Mouse (Mus musculus) kidney, adult 11 months (tissue): ENCODE data around the gene Acy3.

Source experiments
- DNase-seq: peaks from one replicate; pipeline ENCODE4 v3.0.0; 2022

Gene Acy3

DNA sequence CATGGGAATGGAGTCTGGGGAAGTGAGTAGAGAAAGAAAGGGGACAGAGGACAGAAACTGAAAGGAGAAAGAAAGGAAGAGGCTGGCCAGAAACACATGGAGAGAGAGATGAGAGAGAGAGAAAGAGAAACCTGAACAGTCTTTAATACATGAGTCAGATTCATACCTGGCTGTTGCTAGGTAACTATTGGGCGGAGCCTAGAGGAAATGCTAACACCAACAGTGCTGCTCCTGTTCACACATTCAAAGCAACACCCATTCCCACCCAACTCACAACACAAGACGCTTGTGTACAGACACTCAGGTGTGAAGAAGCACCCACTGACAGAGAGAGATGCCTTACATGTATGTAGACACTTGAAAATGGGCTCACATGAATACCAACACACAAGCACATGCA, 10.5 kb upstream of the Acy3 start:
- no peak for DNase-seq

DNA sequence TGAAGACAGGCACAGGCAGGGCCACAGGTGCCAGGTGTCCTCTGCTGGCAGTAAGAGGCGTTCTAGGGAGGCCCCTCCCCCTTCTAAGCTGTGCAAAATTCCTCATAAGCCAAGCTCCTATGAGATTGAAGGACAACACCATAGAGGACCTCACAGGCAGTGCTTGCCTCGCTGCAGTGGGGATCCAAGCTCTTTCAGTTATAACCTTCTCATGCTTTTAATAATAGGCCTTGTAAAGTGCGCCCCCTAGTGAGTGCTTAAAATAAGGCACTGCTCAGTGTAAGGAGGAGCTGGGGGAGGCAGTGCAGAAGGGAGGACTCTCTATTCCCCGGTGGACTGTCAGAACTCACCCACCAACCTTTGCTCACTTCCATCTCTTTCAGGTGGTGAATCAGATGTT, 6.1 kb upstream of the Acy3 start:
- DNase-seq, result peak; percentile 72

DNA sequence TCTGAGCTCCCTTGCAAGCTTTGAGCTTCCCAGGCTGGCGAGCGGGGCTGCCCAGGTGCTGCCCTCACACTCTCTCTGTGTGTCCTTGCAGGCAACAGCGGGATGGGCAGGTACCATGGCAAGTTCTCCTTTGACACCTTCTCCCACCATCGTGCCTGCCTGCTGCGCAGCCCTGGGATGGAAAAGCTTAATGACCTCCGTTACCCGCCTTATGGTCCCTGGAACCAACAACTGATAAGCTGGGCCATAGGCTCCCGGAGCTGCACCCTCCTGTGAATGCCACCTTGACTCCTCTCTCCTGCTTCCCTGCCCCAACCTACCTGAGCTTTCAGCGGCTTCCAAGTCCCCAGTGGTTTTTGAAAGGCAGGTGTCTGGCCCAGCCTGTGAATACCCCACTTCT, 5.5 kb upstream of the Acy3 start:
- DNase-seq, result no peak

DNA sequence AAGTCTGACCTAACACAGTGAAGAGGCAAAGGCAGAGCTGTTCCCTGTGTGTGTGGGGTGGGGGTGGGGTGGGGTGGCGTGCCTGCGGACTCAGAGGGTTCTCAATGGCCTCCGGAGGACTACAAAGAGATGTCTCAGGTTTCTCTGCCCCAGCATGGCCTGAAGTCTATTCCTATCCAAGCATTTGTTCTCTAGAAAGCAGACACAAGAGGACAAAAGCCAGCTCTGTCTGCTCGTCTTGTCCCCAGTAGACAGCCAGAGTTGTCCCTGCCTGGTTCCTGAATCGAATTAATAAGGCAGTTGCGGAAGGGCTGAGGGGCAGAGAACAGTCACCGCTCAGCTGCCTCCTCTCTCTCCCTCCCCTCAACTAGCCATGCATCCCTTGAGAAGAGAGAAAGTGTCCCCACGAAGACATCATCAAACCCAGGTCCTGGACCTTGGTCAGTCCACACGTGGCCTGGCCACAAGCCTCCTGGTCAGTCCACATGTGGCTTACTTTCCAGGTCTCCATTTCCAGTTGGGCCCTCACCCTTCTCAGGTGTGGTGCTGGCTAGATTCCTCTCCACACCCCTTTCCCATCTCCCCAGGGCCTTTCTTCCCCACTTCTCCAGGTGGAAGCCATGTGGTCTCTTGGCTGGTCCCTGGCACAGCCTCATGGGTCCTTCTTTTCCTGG, 2.7 kb upstream of the Acy3 start:
- peak; percentile 52 for DNase-seq

DNA sequence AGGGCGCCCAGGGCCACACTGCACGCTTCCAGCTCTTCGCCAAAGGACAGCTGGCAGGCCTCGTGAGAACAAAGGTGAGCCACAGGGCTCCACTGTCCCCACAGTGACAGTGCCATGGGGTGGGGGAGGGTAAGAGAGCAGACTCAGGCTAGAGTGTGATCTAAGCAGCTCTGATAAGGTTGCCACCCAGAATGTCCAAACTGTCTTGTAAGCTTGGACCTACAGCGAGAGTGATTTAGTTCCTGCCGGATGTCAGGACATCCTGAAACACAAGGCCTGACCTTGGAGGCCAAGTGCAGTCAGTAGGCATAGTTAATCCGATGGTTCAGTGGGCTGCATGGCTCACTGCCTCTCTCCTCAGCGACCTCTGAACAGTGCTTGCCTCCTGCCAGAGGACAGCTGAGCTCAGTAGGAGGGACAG, 1.1 kb upstream of the Acy3 start:
- DNase-seq, result peak; percentile 95

DNA sequence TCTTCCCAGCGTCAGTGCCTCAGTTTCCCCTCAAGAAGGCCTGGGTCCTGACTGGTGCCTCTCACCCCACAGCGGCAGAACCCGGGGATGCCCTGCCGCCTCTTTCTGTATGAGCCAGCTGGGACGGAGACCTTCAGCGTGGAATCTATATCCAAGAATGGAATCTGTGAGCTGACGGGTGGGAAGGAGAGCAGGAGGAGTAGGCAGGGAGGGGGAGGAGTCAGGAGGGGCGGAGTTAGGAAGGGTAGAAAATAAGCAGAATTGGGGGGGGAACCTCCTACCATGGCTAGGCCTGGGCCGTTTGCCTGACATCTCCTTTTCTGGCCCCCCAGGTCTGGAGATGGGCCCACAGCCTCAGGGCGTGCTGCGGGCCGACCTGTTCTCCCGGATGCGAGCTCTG, 1.7 kb downstream of the Acy3 start:
- no peak for DNase-seq

DNA sequence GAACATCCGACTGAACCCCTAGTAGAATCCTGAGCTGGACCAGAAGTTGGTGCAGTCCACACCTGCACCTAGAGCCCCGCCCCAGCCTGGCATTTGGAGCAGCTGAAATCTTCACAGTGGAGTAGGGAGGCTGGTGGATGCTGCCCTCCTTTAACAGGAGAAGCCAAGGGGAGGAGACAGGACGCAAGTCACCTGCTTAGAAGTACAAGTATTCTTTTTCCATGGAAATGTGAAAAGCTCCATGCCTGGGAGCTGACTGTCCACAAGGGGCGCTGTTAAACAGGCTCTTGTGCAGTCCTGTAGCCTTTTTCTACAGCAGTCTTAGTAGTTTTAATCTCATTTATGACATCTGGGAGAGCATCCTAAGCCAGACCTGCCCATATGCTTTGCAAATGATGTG, 2.4 kb downstream of the Acy3 start:
- no peak for DNase-seq

DNA sequence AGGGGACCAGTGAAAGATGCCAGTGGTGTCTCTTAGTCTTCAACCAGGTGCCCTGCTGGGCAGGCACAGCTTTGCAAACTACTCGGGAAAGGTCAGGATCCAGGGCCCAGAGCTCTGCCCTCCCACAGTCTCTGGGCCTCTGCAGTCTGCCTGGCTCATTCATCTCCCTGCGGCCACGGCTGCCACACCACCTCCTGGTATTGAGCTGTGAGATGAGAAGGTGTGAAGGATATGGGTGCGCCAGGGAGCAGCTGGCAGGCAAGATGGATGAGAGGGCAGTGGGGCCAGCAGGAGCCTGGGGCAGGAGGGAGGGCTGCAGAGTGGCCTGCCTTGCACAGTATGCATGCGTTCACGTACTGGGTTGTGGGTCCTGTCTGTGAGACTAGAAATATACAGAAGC, 4.4 kb downstream of the Acy3 start:
- DNase-seq, result no peak

DNA sequence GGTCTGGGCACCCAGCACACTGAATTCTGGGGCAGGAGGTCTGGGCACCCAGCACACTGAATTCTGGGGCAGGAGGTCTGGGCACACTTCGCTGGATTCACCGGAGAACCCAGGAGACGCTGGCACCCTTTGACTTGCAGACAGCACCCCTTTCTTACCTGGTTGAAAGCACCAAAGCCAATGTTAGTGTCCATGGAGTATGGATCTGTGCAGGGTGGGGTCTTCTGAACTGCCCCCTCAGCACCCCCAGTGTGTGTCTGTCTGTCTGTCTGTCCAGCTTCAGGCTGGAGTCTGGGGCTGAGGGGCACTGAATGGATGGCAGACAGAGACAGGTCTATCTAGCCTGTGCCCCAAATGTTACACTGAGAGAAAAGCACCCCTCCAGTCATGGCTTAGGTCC, 5.2 kb downstream of the Acy3 start:
- no peak for DNase-seq

DNA sequence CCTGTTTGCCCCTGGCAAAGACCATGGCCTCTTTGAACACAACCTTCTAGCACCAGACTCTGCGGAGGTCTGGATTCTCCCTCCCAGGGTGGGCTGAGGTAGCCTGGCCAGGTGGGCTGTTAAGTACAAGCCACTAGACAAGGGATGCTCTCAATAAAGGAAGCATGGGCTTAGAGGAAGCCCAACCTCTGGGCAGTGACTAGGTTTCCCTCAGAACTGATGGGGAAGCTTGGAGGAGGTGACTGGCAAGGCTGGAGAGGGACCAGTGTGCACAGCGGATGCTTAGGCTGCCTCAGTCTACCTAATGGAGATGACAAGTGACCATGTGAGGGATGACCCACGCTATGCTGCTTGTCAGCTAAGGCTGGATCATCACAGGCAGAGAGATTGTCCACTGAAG, 5.6 kb downstream of the Acy3 start:
- no peak for DNase-seq

DNA sequence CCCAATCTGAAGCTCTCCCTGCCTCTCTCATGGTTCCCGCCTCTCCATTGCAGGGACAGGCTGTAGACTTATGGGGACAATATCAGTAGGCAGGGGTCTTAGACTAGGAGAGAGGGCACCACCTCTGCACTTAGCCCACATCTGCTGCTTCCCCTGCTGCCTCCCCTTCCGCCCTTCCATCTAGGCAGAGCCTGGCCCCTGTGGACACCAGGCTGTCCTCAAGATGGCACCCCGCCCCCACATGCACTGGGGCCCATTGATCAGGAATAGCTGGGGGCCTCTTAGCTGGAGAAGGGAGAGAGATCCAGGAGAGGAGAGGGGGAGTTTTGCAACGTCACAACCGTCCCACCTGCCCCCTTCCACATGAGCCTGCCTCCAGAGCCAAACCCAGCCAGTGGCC, 6.0 kb downstream of the Acy3 start, which contains the start of gene Tbx10:
Tbx10 (plus strand) TSS at position 337 of the 400 bp plus-strand sequence.
- DNase-seq, result no peak

DNA sequence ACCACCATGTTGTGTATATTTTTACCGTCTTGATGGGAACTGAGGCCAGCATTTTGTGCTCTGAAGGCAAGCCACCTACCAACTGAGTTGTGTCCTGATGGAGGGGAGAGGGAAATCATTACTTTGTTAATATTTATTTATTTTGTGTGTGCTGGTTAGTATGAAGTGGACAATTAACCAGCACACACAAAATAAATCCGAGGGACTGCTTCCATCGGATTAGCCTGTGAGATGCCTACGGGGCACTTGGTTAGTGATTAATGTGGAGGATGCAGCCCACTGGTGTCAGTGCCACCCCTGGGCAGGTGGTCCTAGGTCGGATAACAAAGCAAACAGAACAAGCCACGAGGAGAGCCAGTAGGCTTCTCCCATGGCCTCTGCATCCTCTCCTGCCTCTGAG, 8.6 kb downstream of the Acy3 start:
- DNase-seq, result no peak

DNA sequence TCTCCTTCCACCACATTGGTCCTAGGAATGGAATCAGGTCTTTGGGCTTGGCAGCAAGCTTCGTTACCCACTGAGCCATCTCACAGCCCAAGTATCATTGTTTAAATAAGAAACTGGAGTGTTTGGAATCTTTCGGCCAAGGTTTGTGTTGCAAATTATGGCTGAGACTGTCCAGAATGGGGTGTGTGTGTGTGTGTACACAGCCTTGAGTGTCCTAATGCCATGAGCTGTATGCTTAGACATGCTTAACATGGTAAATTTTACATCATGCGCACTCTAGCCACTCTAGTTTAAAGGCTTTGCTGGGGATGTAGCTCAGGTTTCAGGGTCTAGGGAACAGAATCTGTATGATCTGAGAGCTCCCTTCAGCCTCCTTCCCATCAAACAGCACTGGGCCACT, 9.1 kb downstream of the Acy3 start:
- no peak for DNase-seq

DNA sequence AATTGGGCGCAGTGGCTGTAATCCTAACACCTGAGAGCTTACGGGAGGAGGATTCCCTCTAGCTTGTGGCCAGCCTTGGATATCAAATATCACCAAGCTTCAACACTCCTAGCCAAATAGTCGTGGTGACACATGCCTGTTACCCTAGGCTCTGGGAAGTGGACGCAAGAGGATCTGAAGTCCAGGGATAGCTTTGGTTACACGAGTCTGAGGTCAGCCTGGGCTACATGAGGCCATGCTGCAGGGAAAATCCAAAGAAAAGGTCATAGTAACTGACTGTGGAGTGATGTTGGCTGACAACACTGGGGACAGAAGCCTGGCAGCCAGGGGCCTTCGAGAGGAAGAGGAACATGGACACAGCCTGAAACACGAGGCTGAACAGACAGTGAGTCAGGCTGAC, 9.7 kb downstream of the Acy3 start:
- no peak for DNase-seq

DNA sequence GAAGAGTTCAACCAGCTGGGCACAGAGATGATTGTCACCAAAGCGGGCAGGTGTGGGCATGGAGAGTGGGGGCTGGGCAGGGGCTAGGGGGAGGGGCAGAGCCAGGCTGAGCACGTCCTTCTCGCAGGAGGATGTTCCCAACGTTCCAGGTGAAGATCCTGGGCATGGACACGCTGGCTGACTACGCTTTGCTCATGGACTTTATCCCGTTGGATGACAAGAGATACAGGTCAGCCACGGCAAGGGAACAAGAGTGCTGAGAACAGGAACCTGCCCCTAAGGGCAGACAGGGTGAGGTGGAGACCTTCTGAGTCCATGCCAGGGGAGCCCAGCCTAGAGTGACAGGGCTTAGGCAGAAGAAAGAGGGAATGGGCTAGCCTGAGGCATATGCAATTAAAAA, 10.4 kb downstream of the Acy3 start:
- peak; percentile 60 for DNase-seq

DNA sequence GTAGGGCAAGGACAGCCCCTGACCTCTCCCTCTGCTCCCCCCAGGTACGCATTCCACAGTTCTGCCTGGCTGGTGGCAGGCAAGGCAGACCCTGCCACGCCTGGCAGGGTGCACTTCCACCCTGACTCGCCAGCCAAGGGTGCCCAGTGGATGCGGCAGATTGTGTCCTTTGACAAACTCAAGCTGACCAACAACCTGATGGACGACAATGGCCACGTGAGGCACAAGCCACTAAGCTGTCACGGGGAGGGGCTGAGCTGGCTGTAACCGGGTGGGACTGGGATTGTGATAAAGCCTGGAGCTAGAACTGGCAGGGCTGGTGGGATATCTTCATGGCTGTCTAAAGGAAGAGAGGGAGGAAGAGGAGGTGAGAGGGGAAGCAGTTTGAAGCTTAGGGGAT, 10.9 kb downstream of the Acy3 start:
- no peak for DNase-seq

DNA sequence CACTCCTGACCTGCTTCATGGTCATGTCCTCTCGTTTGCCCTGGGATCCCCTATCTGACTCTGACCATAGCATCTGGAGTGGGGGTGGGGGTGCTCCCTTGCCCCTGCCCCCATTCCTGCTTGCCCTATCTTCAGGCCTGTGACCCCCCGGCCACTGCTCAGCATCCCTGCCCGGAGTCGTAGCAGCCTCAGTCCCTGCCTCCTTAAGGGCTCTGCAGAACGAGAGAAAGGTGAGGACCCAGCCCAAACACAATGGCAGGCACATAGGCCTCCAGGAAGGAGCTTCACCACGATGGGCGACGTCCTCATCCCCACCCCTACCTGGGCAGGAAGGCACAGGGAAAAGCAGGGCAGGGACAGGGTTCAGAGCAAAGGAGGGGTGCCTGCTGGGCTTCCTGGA, 12.0 kb downstream of the Acy3 start:
- DNase-seq, result no peak

DNA sequence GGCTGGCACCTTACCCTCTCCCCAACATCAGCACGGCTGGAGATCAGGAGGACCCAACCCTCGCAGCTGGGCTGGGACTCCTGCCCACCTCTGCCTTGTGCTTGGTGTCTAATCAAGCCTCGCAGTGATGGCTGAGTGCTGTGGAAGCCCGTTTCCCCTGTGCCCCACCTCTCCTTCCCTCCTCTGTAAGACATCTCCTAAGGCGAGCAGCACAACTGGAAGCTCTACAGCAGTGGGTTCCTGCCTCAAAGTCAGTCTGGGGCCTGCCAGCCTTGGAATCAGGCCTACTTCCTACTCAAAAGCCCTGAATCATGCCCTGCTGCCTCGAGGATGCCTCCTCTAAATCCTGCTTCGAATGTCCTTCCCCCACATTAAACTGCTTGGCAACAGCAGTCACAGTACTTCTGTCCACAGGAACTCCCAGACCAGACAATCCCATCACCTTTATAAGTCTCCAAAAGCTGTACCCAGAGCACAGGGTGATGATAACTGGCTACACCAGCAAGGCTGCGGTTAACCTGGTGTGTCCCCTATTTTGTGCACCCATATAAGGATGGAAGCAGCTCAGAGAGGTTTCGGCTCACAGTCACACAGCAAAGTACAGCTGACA, 12.9 kb downstream of the Acy3 start:
- no peak for DNase-seq

DNA sequence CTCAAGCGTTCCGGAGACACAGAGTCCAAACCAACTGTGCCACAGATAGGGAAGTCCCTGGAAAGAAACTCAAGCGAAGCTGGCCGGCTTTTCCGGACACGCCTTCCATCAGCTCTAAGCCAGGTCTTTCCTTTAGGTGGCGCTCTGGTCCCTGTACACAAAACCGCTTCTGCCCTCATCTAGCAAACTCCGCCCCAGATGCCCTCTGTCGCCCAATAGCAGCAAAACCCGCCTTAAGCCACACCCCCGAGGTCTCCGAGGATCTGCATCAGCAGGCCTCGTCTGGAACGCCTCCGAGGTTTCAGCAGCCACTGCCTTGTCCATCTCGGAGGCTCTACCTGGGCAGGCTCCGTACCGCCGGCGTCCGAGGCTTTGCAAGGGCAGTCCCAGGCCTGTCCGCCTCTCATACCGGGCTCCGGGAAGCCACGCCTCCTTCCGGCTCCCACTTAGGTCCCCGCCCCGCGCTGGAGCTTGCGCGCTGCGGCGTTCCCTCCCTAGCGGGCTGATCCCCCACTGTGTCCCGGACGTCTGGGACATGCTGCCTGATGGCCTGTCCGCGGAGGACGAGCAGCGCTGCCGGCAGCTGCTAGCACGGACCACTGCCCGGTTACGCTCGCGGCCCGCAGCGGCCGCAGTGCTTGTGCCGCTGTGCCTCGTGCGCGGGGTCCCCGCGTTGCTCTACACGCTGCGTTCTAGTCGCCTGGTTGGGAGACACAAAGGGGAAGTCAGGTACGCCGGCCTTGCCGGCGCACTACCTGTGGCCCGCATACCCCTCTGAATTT, 13.9 kb downstream of the Acy3 start, which contains the start of the genes Nudt8 and Gm49405:
Nudt8 (plus strand) TSS at position 462 of the 782 bp plus-strand sequence.
Gm49405 (plus strand) TSS at position 508 of the 782 bp plus-strand sequence.
- peak; percentile 99 for DNase-seq

DNA sequence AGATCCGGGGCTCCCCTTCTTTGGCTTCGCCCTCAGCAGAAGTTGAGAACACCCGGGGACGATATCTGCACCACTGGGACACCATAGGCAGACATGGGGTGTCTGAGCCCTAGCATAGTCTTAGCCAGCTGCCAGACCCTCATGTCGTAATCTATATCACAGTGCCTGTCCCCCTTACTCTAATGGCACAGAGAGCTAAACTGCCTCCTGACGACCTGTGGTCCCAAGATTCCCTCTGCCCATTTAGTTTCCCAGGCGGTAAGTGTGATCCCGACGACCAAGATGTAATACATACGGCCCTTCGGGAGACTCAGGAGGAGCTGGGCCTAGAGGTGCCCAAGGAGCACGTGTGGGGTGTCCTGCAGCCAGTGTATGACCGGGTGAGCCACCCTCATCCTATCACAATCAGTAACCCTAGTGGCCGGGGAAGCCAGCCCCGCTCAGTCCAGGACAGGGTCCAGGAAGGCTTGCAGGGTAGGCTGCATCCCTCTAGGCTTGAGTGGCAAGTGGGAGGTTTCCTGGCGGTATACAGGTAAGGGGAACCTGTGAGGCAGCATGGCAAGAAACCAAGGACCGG, 14.7 kb downstream of the Acy3 start:
- DNase-seq, result no peak

DNA sequence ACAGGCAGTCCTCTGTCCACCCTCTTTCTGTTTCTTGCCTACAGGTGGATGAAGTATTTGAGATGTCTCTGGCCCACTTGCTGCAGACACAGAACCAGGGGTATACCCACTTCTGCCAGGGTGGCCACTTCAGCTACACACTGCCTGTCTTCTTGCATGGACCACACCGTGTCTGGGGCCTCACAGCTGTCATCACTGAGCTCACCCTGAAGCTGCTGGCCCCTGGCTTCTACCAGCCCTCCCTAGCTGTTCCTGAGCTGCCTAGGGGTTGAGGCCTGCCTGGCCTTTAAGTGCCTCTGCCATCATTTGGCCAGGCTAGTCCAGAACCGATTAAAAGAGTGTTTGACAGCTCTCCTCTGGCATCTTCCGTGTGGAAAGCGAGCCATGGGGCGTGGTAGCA, 15.4 kb downstream of the Acy3 start:
- no peak for DNase-seq

DNA sequence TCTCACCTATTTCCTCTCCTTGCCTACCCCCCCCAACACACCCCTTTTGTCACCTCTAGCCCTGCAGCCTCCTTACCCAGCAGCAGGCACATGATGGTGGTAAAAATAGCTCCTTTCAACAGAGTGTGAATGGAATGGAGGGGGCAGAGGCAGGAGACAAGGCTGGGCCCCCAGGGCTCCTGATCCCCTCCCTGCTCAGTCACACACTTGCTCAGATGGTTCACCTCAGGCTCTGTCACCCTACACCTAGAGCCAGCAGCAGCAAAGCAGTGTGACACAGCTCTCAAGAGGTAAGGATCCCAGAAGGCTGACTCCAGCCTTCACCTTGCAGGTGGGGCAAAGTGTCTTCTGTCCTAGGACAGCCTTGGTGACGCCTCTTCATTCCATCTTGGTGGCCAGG, 16.7 kb downstream of the Acy3 start, which contains the start of gene Doc2g:
Doc2g (plus strand) TSS at position 202 of the 400 bp plus-strand sequence.
- no peak for DNase-seq

DNA sequence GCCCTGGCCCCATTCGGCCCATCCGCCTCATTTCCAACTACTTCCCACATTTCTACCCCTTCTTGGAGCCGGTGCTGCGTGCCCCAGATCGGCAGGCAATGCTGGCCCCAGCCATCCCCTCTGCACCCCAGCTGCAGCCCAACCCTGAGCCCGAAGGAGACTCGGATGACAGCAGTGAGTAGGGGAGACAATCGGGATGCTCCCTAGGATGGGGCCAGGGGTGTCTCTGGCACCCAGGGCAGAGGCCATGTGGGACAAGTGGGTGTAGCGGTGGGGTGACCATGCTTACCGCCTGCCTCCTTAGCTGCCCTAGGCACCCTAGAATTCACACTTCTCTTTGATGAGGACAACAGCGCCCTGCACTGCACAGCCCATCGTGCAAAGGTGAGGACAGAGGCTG, 17.3 kb downstream of the Acy3 start:
- DNase-seq, result no peak

DNA sequence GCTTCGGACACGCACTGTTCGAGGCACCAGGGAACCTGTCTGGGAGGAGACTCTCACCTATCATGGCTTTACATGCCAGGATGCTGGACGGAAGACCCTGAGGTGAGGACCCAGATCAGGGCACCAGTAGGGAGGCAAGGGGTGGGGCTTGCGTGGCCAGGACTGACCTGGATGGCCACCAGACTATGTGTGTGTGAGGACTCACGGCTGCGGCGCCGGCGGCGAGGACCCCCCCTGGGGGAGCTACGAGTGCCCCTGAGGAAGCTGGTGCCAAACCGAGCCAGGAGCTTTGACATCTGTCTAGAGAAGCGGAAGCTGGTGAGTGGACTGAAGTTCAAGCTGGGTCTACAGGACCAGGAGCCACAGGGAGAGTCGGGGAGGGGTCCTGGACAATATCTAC, 18.0 kb downstream of the Acy3 start:
- no peak for DNase-seq
